Mouse (Mus musculus): Measurements from ENCODE around the gene Fgd5.

DNA sequence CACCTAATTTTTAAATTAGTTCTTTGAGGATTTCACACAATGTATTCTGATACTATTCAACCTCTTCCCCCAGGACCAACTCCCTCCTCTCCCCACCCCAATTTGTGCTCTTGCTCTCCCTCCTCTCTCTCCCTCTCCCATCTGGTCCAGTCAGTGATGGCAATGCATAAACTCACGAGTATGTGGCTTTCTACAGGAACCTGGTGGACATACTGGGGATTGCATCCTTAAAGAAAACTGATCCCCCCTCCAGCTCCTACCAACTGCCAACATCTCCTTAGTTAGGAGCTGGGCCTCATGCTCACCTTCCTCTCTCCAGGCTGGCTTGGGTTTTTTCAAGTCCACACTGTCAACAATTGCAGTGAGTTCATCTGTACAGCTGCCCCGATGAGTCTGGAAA is 79.1 kb downstream of the Fgd5 start:
- TF ChIP-seq CTCF (IDR thresholded peaks at IDR 0.05; ENCODE audit: control insufficient read depth, insufficient read depth, insufficient replicate concordance, low read depth, low read length): no peak
- no peak for TF ChIP-seq POLR2A (IDR thresholded peaks at IDR 0.05; ENCODE audit: control insufficient read depth, low read depth, low read length)

Measured in testis, adult 2 months (tissue).